Mouse (Mus musculus): ENCODE measurements around the gene Spock1.
A peak's percentile ranks its signal among the peaks of the same experiment; 100 is the strongest.

The Spock1 gene

DNA sequence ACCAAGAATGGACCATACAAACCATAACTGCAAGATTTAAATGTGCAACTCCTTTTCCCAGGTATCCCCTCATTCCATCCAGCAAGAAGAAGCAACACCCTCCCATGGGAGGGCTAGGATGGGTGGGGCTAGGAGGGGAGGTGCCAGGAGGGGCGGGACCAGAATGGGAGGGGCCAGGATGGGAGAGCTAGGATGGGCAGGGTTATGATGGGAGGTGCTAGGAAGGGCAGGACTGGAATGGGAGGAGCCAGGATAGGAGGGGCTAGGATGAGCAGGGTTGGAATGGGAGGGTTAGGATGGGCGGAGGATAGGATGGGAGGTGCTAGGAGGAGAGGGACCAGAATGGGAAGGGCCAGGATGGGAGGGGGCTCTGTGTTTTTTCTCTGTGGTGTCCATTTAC, 175.9 kb downstream of the Spock1 start:
- peaks cover 34% of the 10 kb centered on the region for H3K9me3 ChIP-seq (ENCODE audit: low read length)
- H3K27me3 ChIP-seq (ENCODE audit: insufficient read depth, low read length), result no peaks in the 10 kb centered on the region
- H3K36me3 ChIP-seq (ENCODE audit: insufficient read depth, low read length), result no peaks in the 10 kb centered on the region
- no peak overlapping the region for H3K4me3 ChIP-seq (replicated peaks; ENCODE audit: low read length)
- H3K4me1 ChIP-seq (replicated peaks; ENCODE audit: low read depth, low read length), result peaks cover 16% of the 10 kb centered on the region
- TF ChIP-seq NANOG (IDR thresholded peaks at IDR 0.05; ENCODE audit: borderline replicate concordance, low read length), result no peak
- no peak for TF ChIP-seq POU5F1 (IDR thresholded peaks at IDR 0.05; ENCODE audit: borderline replicate concordance, low read length)
- TF ChIP-seq CTCF (conservative IDR thresholded peaks at IDR 0.05; ENCODE audit: low read length), result no peak

DNA sequence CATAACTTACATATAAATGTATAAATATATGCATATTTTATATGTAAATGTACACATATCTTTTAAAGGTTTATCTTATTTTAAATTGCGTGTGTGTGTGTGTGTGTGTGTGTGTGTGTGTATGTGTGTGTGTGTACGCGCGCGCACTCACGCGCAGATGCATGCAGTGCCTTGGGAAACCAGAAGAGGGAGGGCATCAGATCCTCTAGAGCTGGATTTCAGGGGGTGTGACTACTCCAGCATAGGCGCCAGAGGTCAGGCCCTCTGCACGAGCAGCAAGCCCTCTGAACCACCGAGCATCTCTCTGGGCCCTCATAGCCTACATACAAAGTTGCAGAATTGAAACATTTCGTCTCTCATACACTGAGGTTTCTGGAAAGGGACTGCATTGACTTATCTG, 180.4 kb downstream of the Spock1 start:
- Histone ChIP-seq H3K27me3 (ENCODE audit: insufficient read depth, low read length) (0 out of 2 replicates have a peak, but pooled peaks cover 6% of the 10 kb centered on the region), H3K4me3 (replicated peaks; ENCODE audit: low read length) (no peak overlapping the region), H3K36me3 (ENCODE audit: insufficient read depth, low read length) (no peaks in the 10 kb centered on the region), H3K9me3 (ENCODE audit: low read length) (peaks cover 4% of the 10 kb centered on the region), H3K4me1 (replicated peaks; ENCODE audit: low read depth, low read length) (peaks cover under 1% of the 10 kb centered on the region; the same call in 1 of the 2 replicates)
- TF ChIP-seq CTCF (conservative IDR thresholded peaks at IDR 0.05; ENCODE audit: low read length), result 0 out of 2 replicates have a peak, but pooled peaks have one; percentile 12
- TF ChIP-seq POU5F1 (IDR thresholded peaks at IDR 0.05; ENCODE audit: borderline replicate concordance, low read length), result no peak

DNA sequence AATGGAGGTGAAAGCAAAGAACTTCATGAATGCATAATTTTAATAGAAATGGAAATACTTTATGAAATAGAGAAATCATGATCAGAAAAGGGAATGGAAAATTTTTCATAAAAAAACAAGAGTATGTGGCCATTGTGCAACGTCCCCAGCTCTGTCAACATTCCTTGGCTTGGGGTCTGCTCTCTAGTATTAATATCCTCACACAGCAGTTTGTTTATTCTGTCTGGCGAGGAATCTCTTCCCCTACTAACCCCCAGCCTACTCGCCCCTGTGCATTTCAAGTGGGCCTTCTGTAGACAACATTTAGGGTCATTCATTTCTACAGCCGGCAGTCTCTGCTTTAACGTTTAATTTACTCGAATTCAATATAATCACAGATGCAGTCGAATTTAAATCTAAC, 181.5 kb downstream of the Spock1 start:
- TF ChIP-seq NANOG (IDR thresholded peaks at IDR 0.05; ENCODE audit: borderline replicate concordance, low read length) (no peak), POU5F1 (IDR thresholded peaks at IDR 0.05; ENCODE audit: borderline replicate concordance, low read length) (no peak)
- Histone ChIP-seq H3K36me3 (ENCODE audit: insufficient read depth, low read length) (no peaks in the 10 kb centered on the region), H3K9me3 (ENCODE audit: low read length) (no peaks in the 10 kb centered on the region), H3K4me3 (replicated peaks; ENCODE audit: low read length) (no peak overlapping the region), H3K4me1 (replicated peaks; ENCODE audit: low read depth, low read length) (no peaks in the 10 kb centered on the region; the same call in 1 of the 2 replicates), H3K27me3 (ENCODE audit: insufficient read depth, low read length) (0 out of 2 replicates have a peak, but pooled peaks cover 6% of the 10 kb centered on the region)

DNA sequence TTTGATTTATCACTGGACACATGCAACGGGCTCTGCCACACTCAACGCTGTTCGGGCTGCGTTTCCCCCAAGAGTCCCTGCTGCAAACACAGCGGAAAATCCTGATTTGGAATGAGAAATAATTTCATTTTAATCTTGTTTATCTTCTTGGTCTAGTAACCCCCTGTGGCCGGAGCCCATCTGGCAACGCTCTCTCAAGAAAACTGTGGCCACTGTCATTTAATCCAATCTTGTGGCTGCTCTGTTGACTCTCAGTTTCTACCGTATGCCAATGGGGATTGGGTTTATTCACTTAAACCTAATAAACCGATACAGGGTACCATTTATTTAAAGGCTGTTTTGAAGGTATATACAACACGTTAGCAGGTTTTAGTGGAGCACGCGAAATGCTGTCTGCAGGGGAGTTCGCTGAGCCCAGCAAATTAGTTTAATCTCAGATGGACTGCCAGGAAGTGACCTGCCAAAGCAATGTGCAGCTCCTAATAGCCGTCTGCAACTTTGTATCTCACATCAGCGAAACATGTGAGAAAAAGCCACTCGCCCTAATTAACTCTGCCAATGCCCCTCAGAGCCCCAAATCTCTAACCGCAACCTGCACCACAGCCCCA, 185.7 kb downstream of the Spock1 start:
- no peak for TF ChIP-seq POU5F1 (IDR thresholded peaks at IDR 0.05; ENCODE audit: borderline replicate concordance, low read length)
- TF ChIP-seq NANOG (IDR thresholded peaks at IDR 0.05; ENCODE audit: borderline replicate concordance, low read length), result no peak
- TF ChIP-seq CTCF (conservative IDR thresholded peaks at IDR 0.05; ENCODE audit: low read length), result no peak
- Histone ChIP-seq H3K4me1 (replicated peaks; ENCODE audit: low read depth, low read length) (no peaks in the 10 kb centered on the region; the same call in 1 of the 2 replicates), H3K27me3 (ENCODE audit: insufficient read depth, low read length) (0 out of 2 replicates have a peak, but pooled peaks cover 6% of the 10 kb centered on the region), H3K4me3 (replicated peaks; ENCODE audit: low read length) (no peak overlapping the region), H3K36me3 (ENCODE audit: insufficient read depth, low read length) (no peaks in the 10 kb centered on the region), H3K9me3 (ENCODE audit: low read length) (no peaks in the 10 kb centered on the region)

DNA sequence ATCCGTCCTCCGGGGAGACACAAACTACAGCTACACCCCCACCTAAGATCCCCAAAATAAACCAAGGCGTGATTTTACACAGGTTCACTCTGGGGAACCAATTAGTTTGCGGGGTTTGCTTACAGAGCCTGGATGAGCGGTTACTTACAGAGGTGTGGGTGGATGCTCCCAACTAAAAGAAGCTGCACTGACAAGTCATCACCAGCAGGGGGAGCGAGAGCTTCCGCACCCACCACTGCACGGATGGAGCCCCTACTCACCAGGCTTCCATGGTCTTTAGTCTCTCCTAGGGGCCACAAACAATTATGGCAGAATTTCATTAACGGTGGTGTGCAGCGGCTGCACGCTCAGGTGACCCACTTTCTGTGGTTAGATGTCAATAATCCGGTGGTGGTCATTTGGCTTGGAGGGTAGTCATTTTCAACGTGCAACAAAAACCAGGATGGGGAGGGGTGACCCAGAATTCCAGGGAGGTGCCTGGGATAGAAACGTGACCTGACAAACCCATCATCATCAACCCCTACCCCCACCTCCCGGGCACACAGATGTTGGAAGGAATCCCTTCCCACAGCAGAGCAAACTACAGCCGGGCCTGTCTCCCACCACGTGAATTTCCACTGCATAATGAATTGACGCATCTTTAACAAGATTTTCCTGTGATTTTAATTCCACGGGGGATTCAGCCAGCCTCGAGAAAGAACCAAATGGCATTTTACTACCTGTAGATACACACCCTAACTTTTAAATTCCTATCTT, 186.4 kb downstream of the Spock1 start:
- TF ChIP-seq POU5F1 (IDR thresholded peaks at IDR 0.05; ENCODE audit: borderline replicate concordance, low read length) (no peak), CTCF (conservative IDR thresholded peaks at IDR 0.05; ENCODE audit: low read length) (peak; percentile 59), NANOG (IDR thresholded peaks at IDR 0.05; ENCODE audit: borderline replicate concordance, low read length) (no peak)
- H3K27me3 ChIP-seq (ENCODE audit: insufficient read depth, low read length), result 0 out of 2 replicates have a peak, but pooled peaks cover 6% of the 10 kb centered on the region
- 0 out of 2 replicates have a peak, but pooled peaks cover 1% of the 10 kb centered on the region for H3K9me3 ChIP-seq (ENCODE audit: low read length)
- no peaks in the 10 kb centered on the region for H3K36me3 ChIP-seq (ENCODE audit: insufficient read depth, low read length)
- no peaks in the 10 kb centered on the region; the same call in 1 of the 2 replicates for H3K4me1 ChIP-seq (replicated peaks; ENCODE audit: low read depth, low read length)
- H3K4me3 ChIP-seq (replicated peaks; ENCODE audit: low read length), result no peak overlapping the region

DNA sequence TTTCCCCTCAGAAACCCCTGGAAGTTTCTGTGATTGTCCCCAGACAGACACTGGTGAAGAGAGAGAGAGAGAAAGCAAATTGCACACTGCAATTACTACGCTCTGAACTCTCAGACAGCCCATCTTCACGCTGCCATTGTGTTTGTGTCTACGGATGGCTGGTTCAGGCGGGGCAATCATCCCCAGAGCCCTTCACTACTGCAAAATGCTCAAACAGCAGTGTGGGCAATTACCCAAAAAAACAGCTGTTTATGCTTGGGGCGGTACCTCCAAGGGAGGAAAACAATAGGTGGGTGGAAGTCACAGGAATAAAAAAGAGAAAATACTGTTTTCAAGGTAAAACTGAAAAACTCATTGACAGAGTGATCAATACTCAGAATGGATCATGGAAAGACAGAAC, 190.0 kb downstream of the Spock1 start:
- Histone ChIP-seq H3K4me3 (replicated peaks; ENCODE audit: low read length) (no peak overlapping the region), H3K27me3 (ENCODE audit: insufficient read depth, low read length) (no peaks in the 10 kb centered on the region), H3K4me1 (replicated peaks; ENCODE audit: low read depth, low read length) (no peaks in the 10 kb centered on the region), H3K9me3 (ENCODE audit: low read length) (peaks cover 25% of the 10 kb centered on the region), H3K36me3 (ENCODE audit: insufficient read depth, low read length) (no peaks in the 10 kb centered on the region)
- TF ChIP-seq POU5F1 (IDR thresholded peaks at IDR 0.05; ENCODE audit: borderline replicate concordance, low read length) (no peak), CTCF (conservative IDR thresholded peaks at IDR 0.05; ENCODE audit: low read length) (no peak), NANOG (IDR thresholded peaks at IDR 0.05; ENCODE audit: borderline replicate concordance, low read length) (no peak)

DNA sequence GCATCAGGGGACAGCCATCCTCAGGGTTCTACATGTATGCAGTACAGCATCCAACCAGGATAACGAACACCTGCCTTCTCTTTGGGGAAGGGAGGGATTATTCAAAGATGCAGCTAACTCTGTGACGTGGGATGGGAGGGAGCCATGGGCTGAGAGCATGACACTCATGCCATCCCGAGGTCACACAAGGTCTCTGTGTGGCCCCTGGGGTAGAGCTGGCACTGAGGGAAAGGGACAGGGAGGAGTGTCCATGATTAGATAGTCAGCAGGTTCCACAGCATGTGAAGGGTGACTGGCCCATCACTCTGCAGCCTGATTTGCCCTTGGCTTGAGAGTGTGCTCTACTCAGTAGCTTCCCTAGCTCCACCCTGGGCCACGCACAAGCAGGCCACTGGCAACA, 195.2 kb downstream of the Spock1 start:
- no peak for TF ChIP-seq CTCF (conservative IDR thresholded peaks at IDR 0.05; ENCODE audit: low read length)
- peaks cover 25% of the 10 kb centered on the region for H3K9me3 ChIP-seq (ENCODE audit: low read length)
- H3K4me1 ChIP-seq (replicated peaks; ENCODE audit: low read depth, low read length), result no peaks in the 10 kb centered on the region
- no peak overlapping the region for H3K4me3 ChIP-seq (replicated peaks; ENCODE audit: low read length)
- no peaks in the 10 kb centered on the region for H3K27me3 ChIP-seq (ENCODE audit: insufficient read depth, low read length)
- no peaks in the 10 kb centered on the region for H3K36me3 ChIP-seq (ENCODE audit: insufficient read depth, low read length)

DNA sequence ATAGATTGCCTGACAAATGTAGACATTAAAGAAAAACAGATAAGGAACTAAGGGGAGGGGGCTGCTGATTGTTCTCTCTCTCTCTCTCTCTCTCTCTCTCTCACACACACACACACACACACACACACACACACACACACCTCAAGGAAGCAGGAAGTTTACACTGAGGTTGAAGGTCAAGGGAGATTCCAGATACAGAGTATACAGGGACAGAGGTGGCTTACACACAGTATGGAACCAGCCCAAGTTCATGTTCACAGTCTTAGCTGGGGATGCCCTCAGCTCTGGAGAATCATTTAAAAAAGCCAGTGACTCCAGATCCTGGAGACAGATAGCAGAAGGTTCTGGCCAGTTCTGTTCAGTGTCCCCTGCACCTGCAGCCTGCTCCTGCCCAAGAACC, 199.7 kb downstream of the Spock1 start:
- TF ChIP-seq CTCF (conservative IDR thresholded peaks at IDR 0.05; ENCODE audit: low read length) (no peak), NANOG (IDR thresholded peaks at IDR 0.05; ENCODE audit: borderline replicate concordance, low read length) (no peak), POU5F1 (IDR thresholded peaks at IDR 0.05; ENCODE audit: borderline replicate concordance, low read length) (no peak)
- Histone ChIP-seq H3K4me3 (replicated peaks; ENCODE audit: low read length) (no peak overlapping the region), H3K27me3 (ENCODE audit: insufficient read depth, low read length) (no peaks in the 10 kb centered on the region; the same call in 1 of the 2 replicates), H3K9me3 (ENCODE audit: low read length) (no peaks in the 10 kb centered on the region), H3K4me1 (replicated peaks; ENCODE audit: low read depth, low read length) (no peaks in the 10 kb centered on the region), H3K36me3 (ENCODE audit: insufficient read depth, low read length) (no peaks in the 10 kb centered on the region)
